Mouse (Mus musculus): ENCODE results near the gene Scyl2. TPM values are rescaled to one million over a fixed set of nuclear protein-coding genes. Genes with fewer than 3 reads are reported as not detected.

Gene Scyl2
- total and polyA plus RNA-seq, 2 experiments from 2014 or later, result 3.7 to 43.0 TPM

DNA sequence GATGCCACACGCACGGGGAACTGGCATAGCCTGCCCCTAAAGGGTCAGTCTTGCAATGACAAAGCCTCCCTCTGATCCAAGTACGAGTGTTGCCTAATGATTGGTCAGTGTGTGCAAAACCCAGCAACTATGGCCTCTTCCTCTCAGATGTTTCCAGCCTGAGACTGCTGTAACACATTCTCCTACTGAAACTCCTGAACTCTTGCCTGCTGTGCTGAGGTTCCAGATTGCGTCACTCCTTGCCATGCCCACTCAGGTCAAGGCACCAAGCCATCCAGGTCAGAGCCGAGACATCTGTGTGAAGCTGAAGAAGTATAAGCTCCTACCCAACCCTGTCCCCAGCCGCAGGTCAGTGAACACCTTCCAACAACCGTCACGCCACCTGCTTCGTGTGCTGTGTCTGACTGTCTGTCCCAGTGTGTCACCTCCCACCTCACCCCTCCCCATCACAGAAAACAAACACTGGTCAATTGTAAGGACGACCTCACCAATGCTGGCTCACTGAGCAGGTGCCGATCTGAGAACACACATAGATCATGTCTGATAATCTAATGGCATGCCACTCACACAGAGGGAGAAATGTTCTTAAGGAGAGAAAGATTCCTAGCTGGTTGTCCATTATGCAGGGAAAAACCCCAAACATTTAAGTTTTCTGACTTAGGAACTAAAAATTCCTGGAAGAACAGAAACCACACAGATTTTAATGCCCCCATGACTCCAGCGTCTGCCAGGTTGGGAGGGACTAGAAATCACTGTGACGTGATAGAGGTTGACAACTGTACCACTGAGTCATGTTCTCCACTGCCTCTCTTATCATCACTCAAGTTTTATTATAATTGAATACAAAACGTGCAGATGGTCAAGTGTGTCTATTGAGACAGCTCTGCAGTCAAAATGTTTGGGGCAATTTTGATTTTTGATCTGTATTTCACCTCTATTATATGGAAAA is 36.4 kb upstream of the Scyl2 start:
- ATAC-seq (ENCODE audit: insufficient read depth, low read depth) (no peak), DNase-seq (ENCODE audit: low spot score) (no peak)
- Histone ChIP-seq H3K9me3 (replicated peaks; ENCODE audit: control insufficient read depth, low read length) (no peaks in the 10 kb centered on the region), H3K4me2 (ENCODE audit: low read depth, low read length) (no peak overlapping the region), H3K4me1 (ENCODE audit: control insufficient read depth, insufficient read depth) (peaks cover 4% of the 10 kb centered on the region; the same call in 1 of the 2 replicates), H3K27ac (ENCODE audit: low read depth) (no peak overlapping the region), H3K9ac (replicated peaks; ENCODE audit: low read depth, low read length) (no peak overlapping the region), H3K27me3 (ENCODE audit: control insufficient read depth, insufficient read depth, low read length) (no peaks in the 10 kb centered on the region), H3K36me3 (replicated peaks; ENCODE audit: control insufficient read depth, insufficient read depth, low read length) (peaks cover 43% of the 10 kb centered on the region), H3K4me3 (ENCODE audit: low read depth, low read length) (no peak overlapping the region)
- 86% methylated on average over 14 of the region's 14 CpGs for WGBS
- TF ChIP-seq CTCF (IDR thresholded peaks at IDR 0.05; ENCODE audit: low read depth), result no peak
- no peak for TF ChIP-seq EP300 (IDR thresholded peaks at IDR 0.05; ENCODE audit: low read depth)

DNA sequence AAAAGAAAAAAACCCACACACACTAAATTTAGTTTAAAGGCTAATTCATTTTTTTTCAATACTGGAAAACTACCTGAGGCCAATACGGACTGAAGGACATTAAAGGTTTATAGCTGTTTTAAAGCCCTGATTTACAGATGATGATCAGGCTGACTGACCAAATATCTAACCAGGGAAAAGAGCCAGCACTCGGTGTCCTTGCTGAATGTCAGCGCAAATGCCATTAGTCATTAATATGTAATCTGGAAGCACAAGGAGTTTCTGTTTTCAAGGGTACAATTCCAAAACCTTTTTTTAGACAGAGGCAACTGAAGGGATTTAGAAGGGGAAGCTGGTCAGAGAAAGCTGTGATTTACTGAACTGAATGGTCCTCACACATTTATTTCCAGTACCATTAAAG is 34.7 kb upstream of the Scyl2 start:
- Histone ChIP-seq H3K4me2 (ENCODE audit: low read depth, low read length) (no peak overlapping the region), H3K9me3 (replicated peaks; ENCODE audit: control insufficient read depth, low read length) (no peaks in the 10 kb centered on the region), H3K27me3 (ENCODE audit: control insufficient read depth, insufficient read depth, low read length) (no peaks in the 10 kb centered on the region), H3K4me3 (ENCODE audit: low read depth, low read length) (no peak overlapping the region), H3K9ac (replicated peaks; ENCODE audit: low read depth, low read length) (no peak overlapping the region), H3K36me3 (replicated peaks; ENCODE audit: control insufficient read depth, insufficient read depth, low read length) (peaks cover 32% of the 10 kb centered on the region), H3K4me1 (ENCODE audit: control insufficient read depth, insufficient read depth) (peaks cover 4% of the 10 kb centered on the region; the same call in 1 of the 2 replicates), H3K27ac (ENCODE audit: low read depth) (peak overlapping the region; percentile 55)
- ATAC-seq (ENCODE audit: insufficient read depth, low read depth) (peak; percentile 33; the same call in 1 of the 2 replicates), DNase-seq (ENCODE audit: low spot score) (peak; percentile 44)
- 63% methylated on average over 3 of the region's 3 CpGs for WGBS
- TF ChIP-seq CTCF (IDR thresholded peaks at IDR 0.05; ENCODE audit: low read depth) (no peak), EP300 (IDR thresholded peaks at IDR 0.05; ENCODE audit: low read depth) (no peak)

DNA sequence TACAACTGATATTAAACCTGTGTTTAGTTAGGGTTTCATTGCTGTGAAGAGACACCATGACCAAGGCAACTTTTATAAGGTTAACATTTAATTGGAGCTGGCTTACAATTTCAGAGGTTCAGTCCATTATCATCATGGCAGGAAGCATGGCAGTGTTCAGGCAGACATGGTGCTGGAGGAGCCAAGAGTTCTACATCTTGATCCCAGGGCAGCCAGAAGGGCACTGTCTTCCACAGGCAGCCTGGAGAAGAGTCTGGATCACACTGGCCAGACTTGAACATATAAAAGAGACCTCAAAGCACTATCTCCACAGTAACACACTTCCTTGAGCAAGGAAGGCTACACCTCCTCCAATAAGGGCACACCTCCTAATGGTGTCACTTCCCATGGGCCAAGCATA is 34.2 kb upstream of the Scyl2 start:
- TF ChIP-seq EP300 (IDR thresholded peaks at IDR 0.05; ENCODE audit: low read depth) (no peak), CTCF (IDR thresholded peaks at IDR 0.05; ENCODE audit: low read depth) (no peak)
- peaks cover 30% of the 10 kb centered on the region for H3K36me3 ChIP-seq (replicated peaks; ENCODE audit: control insufficient read depth, insufficient read depth, low read length)
- ATAC-seq (ENCODE audit: insufficient read depth, low read depth) (no peak), DNase-seq (ENCODE audit: low spot score) (no peak)
- H3K4me1 ChIP-seq (ENCODE audit: control insufficient read depth, insufficient read depth), result peaks cover 4% of the 10 kb centered on the region; the same call in 1 of the 2 replicates
- no peak overlapping the region for H3K9ac ChIP-seq (replicated peaks; ENCODE audit: low read depth, low read length)
- H3K27ac ChIP-seq (ENCODE audit: low read depth), result peak overlapping the region; percentile 55
- H3K4me2 ChIP-seq (ENCODE audit: low read depth, low read length), result no peak overlapping the region
- no peaks in the 10 kb centered on the region for H3K27me3 ChIP-seq (ENCODE audit: control insufficient read depth, insufficient read depth, low read length)
- no peak overlapping the region for H3K4me3 ChIP-seq (ENCODE audit: low read depth, low read length)
- no peaks in the 10 kb centered on the region for H3K9me3 ChIP-seq (replicated peaks; ENCODE audit: control insufficient read depth, low read length)

DNA sequence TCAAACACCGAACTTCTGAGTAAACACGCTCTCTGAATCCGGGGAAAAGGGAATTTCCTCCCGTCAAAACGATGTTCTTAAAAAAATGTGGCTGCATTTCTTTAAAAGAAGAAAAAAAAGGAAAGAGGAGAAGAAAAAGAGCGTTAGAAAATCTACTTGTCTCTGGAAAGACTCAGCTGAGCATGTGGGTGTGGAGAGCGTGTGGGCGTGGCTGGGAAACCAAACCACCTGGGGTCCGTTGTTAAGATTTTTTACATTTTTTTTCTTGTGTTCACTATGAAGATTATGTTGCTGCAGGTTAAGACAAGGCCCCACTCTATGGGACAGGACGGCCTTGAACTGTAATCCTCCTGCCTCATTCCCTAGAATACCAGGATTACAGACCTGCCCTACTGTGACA is 28.8 kb upstream of the Scyl2 start:
- ATAC-seq (ENCODE audit: insufficient read depth, low read depth) (no peak), DNase-seq (ENCODE audit: low spot score) (no peak)
- Histone ChIP-seq H3K9me3 (replicated peaks; ENCODE audit: control insufficient read depth, low read length) (no peaks in the 10 kb centered on the region; the same call in 1 of the 2 replicates), H3K27me3 (ENCODE audit: control insufficient read depth, insufficient read depth, low read length) (no peaks in the 10 kb centered on the region), H3K4me3 (ENCODE audit: low read depth, low read length) (no peak overlapping the region), H3K4me2 (ENCODE audit: low read depth, low read length) (no peak overlapping the region), H3K36me3 (replicated peaks; ENCODE audit: control insufficient read depth, insufficient read depth, low read length) (peaks cover 41% of the 10 kb centered on the region), H3K9ac (replicated peaks; ENCODE audit: low read depth, low read length) (no peak overlapping the region), H3K27ac (ENCODE audit: low read depth) (no peak overlapping the region), H3K4me1 (ENCODE audit: control insufficient read depth, insufficient read depth) (no peaks in the 10 kb centered on the region)
- 90% methylated on average over 10 of the region's 10 CpGs for WGBS
- TF ChIP-seq CTCF (IDR thresholded peaks at IDR 0.05; ENCODE audit: low read depth) (no peak), EP300 (IDR thresholded peaks at IDR 0.05; ENCODE audit: low read depth) (no peak)

DNA sequence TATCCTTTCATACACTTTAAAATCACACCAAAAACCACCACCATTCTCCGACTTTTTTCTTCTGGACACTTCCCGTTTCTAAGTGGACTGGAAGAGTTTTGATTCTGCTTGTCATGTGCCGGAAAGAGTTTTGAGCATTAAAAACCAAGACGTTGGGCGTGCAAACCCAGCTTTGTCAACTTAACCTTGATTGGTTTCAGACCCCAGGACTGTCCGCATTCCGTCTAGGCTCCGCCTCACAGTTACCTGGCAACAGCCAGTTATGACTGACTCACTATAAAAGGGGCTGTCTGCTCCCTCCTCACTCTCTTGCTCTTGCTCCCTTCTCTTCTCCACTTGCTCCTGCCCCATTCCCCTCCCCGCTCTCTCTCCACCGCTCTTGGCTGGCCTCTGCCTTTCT is 22.6 kb upstream of the Scyl2 start:
- no peaks in the 10 kb centered on the region; the same call in 1 of the 2 replicates for H3K9me3 ChIP-seq (replicated peaks; ENCODE audit: control insufficient read depth, low read length)
- no peak overlapping the region for H3K9ac ChIP-seq (replicated peaks; ENCODE audit: low read depth, low read length)
- peak overlapping the region; percentile 24 for H3K4me3 ChIP-seq (ENCODE audit: low read depth, low read length)
- no peak overlapping the region for H3K27ac ChIP-seq (ENCODE audit: low read depth)
- H3K4me1 ChIP-seq (ENCODE audit: control insufficient read depth, insufficient read depth), result no peaks in the 10 kb centered on the region
- TF ChIP-seq CTCF (IDR thresholded peaks at IDR 0.05; ENCODE audit: low read depth) (no peak), EP300 (IDR thresholded peaks at IDR 0.05; ENCODE audit: low read depth) (no peak)
- 34% methylated on average over 10 of the region's 10 CpGs for WGBS
- ATAC-seq (ENCODE audit: insufficient read depth, low read depth), result no peak
- H3K36me3 ChIP-seq (replicated peaks; ENCODE audit: control insufficient read depth, insufficient read depth, low read length), result peaks cover 21% of the 10 kb centered on the region
- no peaks in the 10 kb centered on the region for H3K27me3 ChIP-seq (ENCODE audit: control insufficient read depth, insufficient read depth, low read length)
- DNase-seq (ENCODE audit: low spot score), result no peak
- peak overlapping the region; percentile 50 for H3K4me2 ChIP-seq (ENCODE audit: low read depth, low read length)
